Comparison of ENCODE assay signal across 34 mouse cellular contexts in the genomic region with DNA sequence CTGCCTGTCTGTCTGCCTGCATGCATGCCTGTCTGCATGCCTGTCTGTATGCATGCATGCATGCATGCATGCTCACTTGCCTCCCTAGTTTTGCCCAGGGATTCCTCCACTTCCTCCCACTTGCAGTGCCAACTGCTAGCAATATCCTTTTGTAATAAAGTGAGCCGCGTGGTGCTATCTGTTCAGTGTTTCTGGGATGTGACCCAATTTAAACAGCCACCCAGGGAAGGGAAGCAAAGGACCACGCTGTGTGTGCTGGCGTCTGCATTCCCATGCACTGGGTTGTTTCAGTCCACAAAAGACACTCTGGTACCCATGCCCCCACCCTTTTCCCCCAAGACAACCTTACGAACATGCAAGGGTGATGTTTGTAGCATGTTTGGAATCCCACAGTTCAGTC. TPM values are rescaled to one million over a fixed set of nuclear protein-coding genes. Genes with fewer than 3 reads are reported as not detected.
A peak's percentile ranks its signal among the peaks of the same experiment; 100 is the strongest.
DNase-seq lines count a peak whose midpoint lies in the region; ATAC-seq and TF ChIP-seq lines count a peak whose summit lies in the region.
"Had no signal": no experiment of that assay in that cellular context is flagged by ENCODE, and none has a peak within 500 bp of the region (broad histone marks: within the 10 kb centered on the region; RNA-seq: fewer than 3 reads in every experiment).

No protein-coding gene starts in this region.

- H3K9ac ChIP-seq in forebrain, postnatal 0 days = no peak overlapping the region
- no peak overlapping the region for H3K9ac ChIP-seq in forebrain, embryonic 14.5 days (ENCODE audit: low read length)
- no peak overlapping the region for H3K9ac ChIP-seq in midbrain, postnatal 0 days (replicated peaks; ENCODE audit: low read length, poor library complexity, severe bottlenecking)
- no peak overlapping the region for H3K9ac ChIP-seq in midbrain, embryonic 11.5 days (ENCODE audit: low read length)
- H3K9ac ChIP-seq: embryonic facial prominence, embryonic 13.5 days; forebrain, embryonic 12.5 days; heart, embryonic 15.5 days; limb, embryonic 13.5 days; liver, embryonic 13.5 days; midbrain, embryonic 12.5 days; stomach, embryonic 15.5 days had no signal

- DNase-seq in forebrain, postnatal 0 days = no peak
- no peak for DNase-seq in forebrain, embryonic 14.5 days (ENCODE audit: low spot score)
- peak; percentile 36 for DNase-seq in layer of hippocampus, adult 11-12 months (ENCODE audit: low spot score)
- no peak for DNase-seq in layer of hippocampus, adult 9-10 months (ENCODE audit: low spot score)
- peak; percentile 35 for DNase-seq in midbrain, postnatal 0 days (ENCODE audit: low spot score)
- DNase-seq in midbrain, embryonic 11.5 days (ENCODE audit: low spot score, missing footprints) = no peak
- peak; percentile 35 for DNase-seq in telencephalon, adult 2 months (ENCODE audit: low read depth, low spot score)
- DNase-seq: adrenal gland, postnatal 10 days; cerebellum, adult 2 months; cerebellum, postnatal 25 days; embryo, embryonic 11 days; gastrocnemius, postnatal 36 days; heart, postnatal 4 days; kidney, postnatal 36 days; liver, embryonic 13.5 days; lung, adult 2 months; lung, postnatal 14 days; thymus, adult 18-20 months; thymus, postnatal 36 days had no signal

- H3K4me1 ChIP-seq in forebrain, postnatal 0 days (ENCODE audit: insufficient read depth) = no peaks in the 10 kb centered on the region
- H3K4me1 ChIP-seq in forebrain, embryonic 14.5 days (ENCODE audit: control insufficient read depth, insufficient read depth, low read length) = no peaks in the 10 kb centered on the region
- H3K4me1 ChIP-seq in midbrain, postnatal 0 days (ENCODE audit: insufficient read depth, low read length) = no peaks in the 10 kb centered on the region
- no peaks in the 10 kb centered on the region for H3K4me1 ChIP-seq in midbrain, embryonic 11.5 days (ENCODE audit: control insufficient read depth, insufficient read depth, low read length)
- H3K4me1 ChIP-seq: embryonic facial prominence, embryonic 13.5 days; forebrain, embryonic 12.5 days; heart, embryonic 15.5 days; limb, embryonic 13.5 days; liver, embryonic 13.5 days; midbrain, embryonic 12.5 days; stomach, embryonic 15.5 days had no signal

- ATAC-seq in forebrain, postnatal 0 days = 0 out of 2 replicates have a peak, but pooled peaks have one; percentile 10
- no peak for ATAC-seq in forebrain, embryonic 14.5 days
- ATAC-seq in midbrain, postnatal 0 days (ENCODE audit: low FRiP score) = no peak
- no peak for ATAC-seq in midbrain, embryonic 11.5 days (ENCODE audit: low FRiP score)
- ATAC-seq: intestine, postnatal 0 days had no signal

- H3K27ac ChIP-seq in forebrain, postnatal 0 days (ENCODE audit: low read depth, low read length) = no peak overlapping the region
- H3K27ac ChIP-seq in forebrain, embryonic 14.5 days (ENCODE audit: low read depth, low read length) = no peak overlapping the region
- H3K27ac ChIP-seq in midbrain, postnatal 0 days (ENCODE audit: low read depth, low read length) = no peak overlapping the region
- H3K27ac ChIP-seq in midbrain, embryonic 11.5 days (ENCODE audit: low read depth, low read length) = no peak overlapping the region
- H3K27ac ChIP-seq: embryonic facial prominence, embryonic 13.5 days; forebrain, embryonic 12.5 days; heart, embryonic 15.5 days; limb, embryonic 13.5 days; liver, embryonic 13.5 days; midbrain, embryonic 12.5 days; stomach, embryonic 15.5 days had no signal

- H3K4me3 ChIP-seq in forebrain, postnatal 0 days (ENCODE audit: low read depth, low read length) = no peak overlapping the region
- H3K4me3 ChIP-seq in forebrain, embryonic 14.5 days (ENCODE audit: low read depth, low read length) = no peak overlapping the region
- no peak overlapping the region for H3K4me3 ChIP-seq in midbrain, postnatal 0 days (ENCODE audit: low read depth, low read length)
- no peak overlapping the region for H3K4me3 ChIP-seq in midbrain, embryonic 11.5 days (ENCODE audit: low read depth, low read length)
- H3K4me3 ChIP-seq: embryonic facial prominence, embryonic 13.5 days; erythroblast, embryonic 14.5 days; forebrain, embryonic 12.5 days; heart, embryonic 15.5 days; limb, embryonic 13.5 days; liver, embryonic 13.5 days; midbrain, embryonic 12.5 days; stomach, embryonic 15.5 days had no signal

- H3K27me3 ChIP-seq in forebrain, postnatal 0 days (ENCODE audit: insufficient read depth, low read length) = no peaks in the 10 kb centered on the region
- no peaks in the 10 kb centered on the region for H3K27me3 ChIP-seq in forebrain, embryonic 14.5 days (replicated peaks; ENCODE audit: control insufficient read depth, insufficient read depth, low read length)
- no peaks in the 10 kb centered on the region for H3K27me3 ChIP-seq in midbrain, postnatal 0 days (ENCODE audit: insufficient read depth, low read length)
- no peaks in the 10 kb centered on the region for H3K27me3 ChIP-seq in midbrain, embryonic 11.5 days (ENCODE audit: control insufficient read depth, insufficient read depth, low read length)
- H3K27me3 ChIP-seq: embryonic facial prominence, embryonic 13.5 days; forebrain, embryonic 12.5 days; liver, embryonic 13.5 days; midbrain, embryonic 12.5 days had no signal

- H3K9me3 ChIP-seq in forebrain, postnatal 0 days (ENCODE audit: low read length) = no peaks in the 10 kb centered on the region
- no peaks in the 10 kb centered on the region for H3K9me3 ChIP-seq in forebrain, embryonic 14.5 days (replicated peaks; ENCODE audit: control insufficient read depth, low read length)
- no peaks in the 10 kb centered on the region for H3K9me3 ChIP-seq in midbrain, postnatal 0 days (ENCODE audit: low read length)
- no peaks in the 10 kb centered on the region for H3K9me3 ChIP-seq in midbrain, embryonic 11.5 days (ENCODE audit: control insufficient read depth, low read length)
- H3K9me3 ChIP-seq: embryonic facial prominence, embryonic 13.5 days; forebrain, embryonic 12.5 days; heart, embryonic 15.5 days; limb, embryonic 13.5 days; liver, embryonic 13.5 days; midbrain, embryonic 12.5 days; stomach, embryonic 15.5 days had no signal

- no peak overlapping the region for H3K4me2 ChIP-seq in forebrain, postnatal 0 days (ENCODE audit: low read depth)
- H3K4me2 ChIP-seq in forebrain, embryonic 14.5 days (ENCODE audit: low read length) = no peak overlapping the region
- no peak overlapping the region for H3K4me2 ChIP-seq in midbrain, postnatal 0 days (ENCODE audit: low read depth, low read length, poor library complexity, severe bottlenecking)
- H3K4me2 ChIP-seq in midbrain, embryonic 11.5 days = no peak overlapping the region
- H3K4me2 ChIP-seq: embryonic facial prominence, embryonic 13.5 days; forebrain, embryonic 12.5 days; heart, embryonic 15.5 days; limb, embryonic 13.5 days; liver, embryonic 13.5 days; midbrain, embryonic 12.5 days; stomach, embryonic 15.5 days had no signal

- no peak for TF ChIP-seq CTCF in forebrain, postnatal 0 days (IDR thresholded peaks at IDR 0.05; ENCODE audit: low read depth)
- TF ChIP-seq CTCF in midbrain, postnatal 0 days (IDR thresholded peaks at IDR 0.05) = no peak

- no peaks in the 10 kb centered on the region for H3K36me3 ChIP-seq in forebrain, postnatal 0 days (ENCODE audit: insufficient read depth)
- H3K36me3 ChIP-seq in forebrain, embryonic 14.5 days (ENCODE audit: control insufficient read depth, insufficient read depth, low read length) = no peaks in the 10 kb centered on the region
- H3K36me3 ChIP-seq in midbrain, postnatal 0 days (ENCODE audit: insufficient read depth, low read length) = no peaks in the 10 kb centered on the region
- no peaks in the 10 kb centered on the region for H3K36me3 ChIP-seq in midbrain, embryonic 11.5 days (ENCODE audit: control insufficient read depth, insufficient read depth, low read length)
- H3K36me3 ChIP-seq: embryonic facial prominence, embryonic 13.5 days; forebrain, embryonic 12.5 days; heart, embryonic 15.5 days; limb, embryonic 13.5 days; liver, embryonic 13.5 days; midbrain, embryonic 12.5 days; stomach, embryonic 15.5 days had no signal

- 63% methylated on average over 5 of the region's 5 CpGs for WGBS in forebrain, postnatal 0 days
- 81% methylated on average over 5 of the region's 5 CpGs for WGBS in forebrain, embryonic 14.5 days
- 73% methylated on average over 5 of the region's 5 CpGs for WGBS in midbrain, postnatal 0 days
- WGBS in midbrain, embryonic 11.5 days = 88% methylated on average over 5 of the region's 5 CpGs

RNA-seq across cellular contexts. Expression of a gene that starts 18.7 kb away (rescaled TPM):
- 19.7 and 24.1 TPM in 2 replicates for total RNA-seq in forebrain, postnatal 0 days (2014; rRNA removed)
- polyA plus RNA-seq in forebrain, postnatal 0 days (2015; fragmentation: Nextera tagmentation; extraction: Ambion mirVana) = 15.7 and 22.4 TPM in 2 replicates
- 6.4 and 8.4 TPM in 2 replicates for polyA plus RNA-seq in forebrain, embryonic 14.5 days (2014; fragmentation: Nextera tagmentation; extraction: Ambion mirVana)
- total RNA-seq in midbrain, postnatal 0 days (2014; rRNA removed) = 36.1 and 39.6 TPM in 2 replicates
- polyA plus RNA-seq in midbrain, postnatal 0 days (2015; fragmentation: Nextera tagmentation; extraction: Ambion mirVana) = 29.7 and 29.9 TPM in 2 replicates
- 2.7 and 2.8 TPM in 2 replicates for polyA plus RNA-seq in midbrain, embryonic 11.5 days (2014; fragmentation: Nextera tagmentation; extraction: Ambion mirVana)
- total RNA-seq: megakaryocyte progenitor cell, adult 5-6 weeks; monocyte, adult 5-6 weeks had no signal

RNA-seq across cellular contexts. Expression of a gene that starts 49.4 kb away (rescaled TPM):
- 5.5 and 8.7 TPM in 2 replicates for total RNA-seq in forebrain, postnatal 0 days (2014; rRNA removed)
- polyA plus RNA-seq in forebrain, postnatal 0 days (2015; fragmentation: Nextera tagmentation; extraction: Ambion mirVana) = 2.4 and 4.5 TPM in 2 replicates
- 1.4 and 2.8 TPM in 2 replicates for polyA plus RNA-seq in forebrain, embryonic 14.5 days (2014; fragmentation: Nextera tagmentation; extraction: Ambion mirVana)
- total RNA-seq in midbrain, postnatal 0 days (2014; rRNA removed) = 7.3 and 12.5 TPM in 2 replicates
- polyA plus RNA-seq in midbrain, postnatal 0 days (2015; fragmentation: Nextera tagmentation; extraction: Ambion mirVana) = 5.6 and 8.0 TPM in 2 replicates
- polyA plus RNA-seq in midbrain, embryonic 11.5 days (2014; fragmentation: Nextera tagmentation; extraction: Ambion mirVana) = 0.75 and 1.5 TPM in 2 replicates

RNA-seq across cellular contexts. Expression of a gene that starts 57.3 kb away (rescaled TPM):
- 46.5 and 50.4 TPM in 2 replicates for total RNA-seq in forebrain, postnatal 0 days (2014; rRNA removed)
- 54.5 and 56.8 TPM in 2 replicates for polyA plus RNA-seq in forebrain, postnatal 0 days (2015; fragmentation: Nextera tagmentation; extraction: Ambion mirVana)
- 31.0 and 35.0 TPM in 2 replicates for polyA plus RNA-seq in forebrain, embryonic 14.5 days (2014; fragmentation: Nextera tagmentation; extraction: Ambion mirVana)
- total RNA-seq in midbrain, postnatal 0 days (2014; rRNA removed) = 60.0 and 61.7 TPM in 2 replicates
- 66.2 and 72.6 TPM in 2 replicates for polyA plus RNA-seq in midbrain, postnatal 0 days (2015; fragmentation: Nextera tagmentation; extraction: Ambion mirVana)
- 32.3 and 36.5 TPM in 2 replicates for polyA plus RNA-seq in midbrain, embryonic 11.5 days (2014; fragmentation: Nextera tagmentation; extraction: Ambion mirVana)

RNA-seq across cellular contexts. Expression of a gene that starts 59.2 kb away (rescaled TPM):
- 0.48 TPM in 1 of 2 replicates, not detected in the other for total RNA-seq in forebrain, postnatal 0 days (2014; rRNA removed)
- polyA plus RNA-seq in forebrain, postnatal 0 days (2015; fragmentation: Nextera tagmentation; extraction: Ambion mirVana) = not detected in 2 replicates
- not detected in 2 replicates for polyA plus RNA-seq in forebrain, embryonic 14.5 days (2014; fragmentation: Nextera tagmentation; extraction: Ambion mirVana)
- not detected in 2 replicates for total RNA-seq in midbrain, postnatal 0 days (2014; rRNA removed)
- not detected in 2 replicates for polyA plus RNA-seq in midbrain, postnatal 0 days (2015; fragmentation: Nextera tagmentation; extraction: Ambion mirVana)
- polyA plus RNA-seq in midbrain, embryonic 11.5 days (2014; fragmentation: Nextera tagmentation; extraction: Ambion mirVana) = not detected in 2 replicates
- total RNA-seq: adrenal gland, postnatal 10 days; gastrocnemius, adult 18-20 months; gastrocnemius, postnatal 36 days; heart, adult 8-10 months; heart, postnatal 4 days; layer of hippocampus, postnatal 36 days; megakaryocyte progenitor cell, adult 5-6 weeks; monocyte, adult 5-6 weeks had no signal
- polyA plus RNA-seq: cerebellum, adult 2 months; embryonic facial prominence, embryonic 13.5 days; erythroblast, embryonic 14.5 days; forebrain, embryonic 12.5 days; heart, embryonic 15.5 days; intestine, postnatal 0 days; kidney, embryonic 14.5 days; limb, embryonic 13.5 days; liver, embryonic 13.5 days; lung, adult 2 months; midbrain, embryonic 12.5 days; neural tube, embryonic 11.5 days; stomach, embryonic 15.5 days had no signal

Comparison
In these comparisons a context has a peak if more than half of its experiments do, and no peak if none do; other contexts are left out.
1. DNase-seq: peak in layer of hippocampus, adult 11-12 months (single experiment), midbrain, postnatal 0 days (single experiment) and telencephalon, adult 2 months (single experiment); none in forebrain, postnatal 0 days (single experiment), forebrain, embryonic 14.5 days (single experiment), layer of hippocampus, adult 9-10 months (single experiment) and midbrain, embryonic 11.5 days (single experiment).